Mouse (Mus musculus) cortical plate, adult 2 months (tissue): ENCODE measurements around the gene Smcr8.

Experiments
- CTCF ChIP-seq: fragments of 200-500 bp; IDR thresholded peaks from 2 replicates; pipeline ENCODE4 v1.5.1; 2011; ENCODE audit warnings: mild to moderate bottlenecking, control low read depth, low read length; ENCODE audit not compliant: insufficient read depth; ENCODE audit errors: extremely low read depth
- POLR2A ChIP-seq: fragments of 200-500 bp; IDR thresholded peaks from 2 replicates; pipeline ENCODE4 v1.6.1; 2011; ENCODE audit warnings: mild to moderate bottlenecking, low read length, control low read depth; ENCODE audit not compliant: insufficient read depth; ENCODE audit errors: extremely low read depth

GRCm38 (mm10) chr11:60770776-60771175 lies 6.5 kb upstream of the Smcr8 start:
- no peak for TF ChIP-seq CTCF
- no peak for TF ChIP-seq POLR2A
